Mouse (Mus musculus): Measurements from ENCODE around the gene Pip5k1c.

DNA sequence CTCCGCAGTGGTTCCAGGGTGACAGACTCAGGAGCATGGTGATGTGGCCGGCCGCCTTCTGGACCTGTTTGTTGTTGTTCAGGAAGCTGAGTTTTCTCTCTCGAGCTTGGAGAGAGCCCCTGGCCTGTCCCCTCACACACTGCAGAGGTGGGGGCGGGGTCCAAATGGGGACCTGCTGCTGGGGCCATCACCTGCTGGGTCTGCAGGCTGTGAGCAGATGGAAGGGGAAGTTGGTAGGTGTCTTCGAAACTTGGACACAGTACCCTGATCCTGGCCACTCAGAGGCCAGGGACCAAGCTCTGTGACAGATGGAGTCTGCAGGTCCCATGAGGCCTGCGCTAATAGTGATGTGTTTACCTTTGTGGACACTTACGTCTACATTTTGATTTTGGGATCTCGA lies 8.6 kb downstream of the Pip5k1c start:
- TF ChIP-seq CTCF (IDR thresholded peaks at IDR 0.05; ENCODE audit: borderline replicate concordance, insufficient read depth, low read depth, low read length) (no peak), POLR2A (IDR thresholded peaks at IDR 0.05; ENCODE audit: borderline replicate concordance, insufficient read depth, low read length) (no peak)

Measured in cerebellum, adult 2 months (tissue).